Mouse (Mus musculus): ENCODE results near the gene Adgrv1.

The Adgrv1 gene

GRCm38 (mm10) chr13:81610349-81610748 lies 22.6 kb downstream of the Adgrv1 start:
- no peak for DNase-seq (ENCODE audit: low spot score)

- no peak for DNase-seq (ENCODE audit: low spot score)
Measured at GRCm38 (mm10) chr13:81606991-81607390, 26.0 kb downstream of the Adgrv1 start.

GRCm38 (mm10) chr13:81596910-81597607 lies 35.9 kb downstream of the Adgrv1 start:
- DNase-seq (ENCODE audit: low spot score): no peak

- DNase-seq (ENCODE audit: low spot score): no peak
Measured at GRCm38 (mm10) chr13:81578692-81579091, 54.3 kb downstream of the Adgrv1 start.

- DNase-seq (ENCODE audit: low spot score): no peak
Measured at GRCm38 (mm10) chr13:81570241-81570821, 62.6 kb downstream of the Adgrv1 start.

GRCm38 (mm10) chr13:81550024-81550423 lies 82.9 kb downstream of the Adgrv1 start:
- no peak for DNase-seq (ENCODE audit: low spot score)

GRCm38 (mm10) chr13:81534916-81535315 lies 98.0 kb downstream of the Adgrv1 start:
- DNase-seq (ENCODE audit: low spot score): no peak

GRCm38 (mm10) chr13:81526687-81527086 lies 106.3 kb downstream of the Adgrv1 start:
- no peak for DNase-seq (ENCODE audit: low spot score)

- DNase-seq (ENCODE audit: low spot score): peak; percentile 10
Measured at GRCm38 (mm10) chr13:81510142-81510541, 122.8 kb downstream of the Adgrv1 start.

GRCm38 (mm10) chr13:81497035-81497434 lies 135.9 kb downstream of the Adgrv1 start:
- DNase-seq (ENCODE audit: low spot score): no peak

- DNase-seq (ENCODE audit: low spot score): no peak
Measured at GRCm38 (mm10) chr13:81491971-81492370, 141.0 kb downstream of the Adgrv1 start.

- no peak for DNase-seq (ENCODE audit: low spot score)
Measured at GRCm38 (mm10) chr13:81486980-81487379, 146.0 kb downstream of the Adgrv1 start.

GRCm38 (mm10) chr13:81473750-81474149 lies 159.2 kb downstream of the Adgrv1 start:
- no peak for DNase-seq (ENCODE audit: low spot score)

GRCm38 (mm10) chr13:81466661-81467060 lies 166.3 kb downstream of the Adgrv1 start:
- DNase-seq (ENCODE audit: low spot score): peak; percentile 29

- no peak for DNase-seq (ENCODE audit: low spot score)
Measured at GRCm38 (mm10) chr13:81465794-81466193, 167.2 kb downstream of the Adgrv1 start.

GRCm38 (mm10) chr13:81449630-81450029 lies 183.3 kb downstream of the Adgrv1 start:
- no peak for DNase-seq (ENCODE audit: low spot score)

GRCm38 (mm10) chr13:81449198-81449597 lies 183.8 kb downstream of the Adgrv1 start:
- no peak for DNase-seq (ENCODE audit: low spot score)

- no peak for DNase-seq (ENCODE audit: low spot score)
Measured at GRCm38 (mm10) chr13:81441412-81441811, 191.5 kb downstream of the Adgrv1 start.

- DNase-seq (ENCODE audit: low spot score): peak; percentile 65
Measured at GRCm38 (mm10) chr13:81439390-81440025, 193.4 kb downstream of the Adgrv1 start.

- DNase-seq (ENCODE audit: low spot score): no peak
Measured at GRCm38 (mm10) chr13:81437088-81437487, 195.9 kb downstream of the Adgrv1 start.

- peak; percentile 11 for DNase-seq (ENCODE audit: low spot score)
Measured at GRCm38 (mm10) chr13:81426896-81427755, 205.8 kb downstream of the Adgrv1 start.

- DNase-seq (ENCODE audit: low spot score): no peak
Measured at GRCm38 (mm10) chr13:81425111-81425510, 207.8 kb downstream of the Adgrv1 start.

Data from left cerebral cortex, adult 11 months (tissue).